Mouse (Mus musculus) CD8-positive naive resting alpha-beta T cell, adult 2 months (primary cell): ENCODE measurements around the gene Gm9958.

Source experiments
- DNase-seq, 2 experiments: peaks; one replicate each; pipeline ENCODE4 v3.0.0; 2022; ENCODE audit warnings: low read depth in 2 of 2, low spot score in 2 of 2

The Gm9958 gene

GRCm38 (mm10) chr5:90405210-90405609, 38.2 kb downstream of the Gm9958 start:
- DNase-seq, result no peak

GRCm38 (mm10) chr5:90414142-90414924, 47.3 kb downstream of the Gm9958 start:
- DNase-seq, result no peak

DNA sequence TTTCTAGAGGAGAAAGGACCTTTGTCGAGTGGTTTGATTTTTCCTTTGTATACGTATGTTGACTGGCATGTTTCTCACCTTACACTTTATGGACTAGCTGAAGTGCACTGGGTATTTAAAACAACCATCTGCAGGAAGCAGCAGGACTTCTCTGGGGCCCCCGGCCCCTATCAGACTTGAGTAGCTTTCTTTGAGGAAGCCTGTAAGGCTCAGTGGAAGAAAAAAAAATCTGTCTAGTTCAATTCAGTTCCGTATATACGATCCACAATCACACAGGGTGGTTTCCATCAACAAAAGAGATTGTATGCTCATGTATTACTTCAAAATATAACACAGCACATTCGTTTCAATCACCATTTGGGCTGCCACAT, 47.9 kb downstream of the Gm9958 start:
- no peak for DNase-seq
